Mouse (Mus musculus) skeletal muscle tissue, adult 2 months (tissue): ENCODE results near the gene D430041D05Rik.
"Not testable (repeated sequence)": the region's sequence is repeated elsewhere in the genome, so short reads cannot be mapped to it uniquely, and the experiment has no call there.

Source experiments
- DNase-seq: peaks from one replicate; pipeline ENCODE4 v3.0.0-alpha.2; 2012; ENCODE audit warnings: low read depth, low spot score

D430041D05Rik gene

GRCm38 (mm10) chr2:104121681-104122504 lies 288.9 kb downstream of the D430041D05Rik start:
- DNase-seq, result no peak

GRCm38 (mm10) chr2:104120312-104120711 lies 290.5 kb downstream of the D430041D05Rik start:
- DNase-seq, result no peak

GRCm38 (mm10) chr2:104119097-104119496 lies 291.7 kb downstream of the D430041D05Rik start:
- no peak for DNase-seq

- not testable (repeated sequence) for DNase-seq
These were observed 293.6 kb downstream of the D430041D05Rik start for GRCm38 (mm10) chr2:104117173-104117572.

- DNase-seq, result no peak
These were observed 295.9 kb downstream of the D430041D05Rik start for GRCm38 (mm10) chr2:104114898-104115297.

- DNase-seq, result not testable (repeated sequence)
These were observed 297.2 kb downstream of the D430041D05Rik start for GRCm38 (mm10) chr2:104113563-104113962.

GRCm38 (mm10) chr2:104111170-104111797 lies 299.5 kb downstream of the D430041D05Rik start:
- DNase-seq, result not testable (repeated sequence)

- no peak for DNase-seq
These were observed 300.8 kb downstream of the D430041D05Rik start for GRCm38 (mm10) chr2:104110031-104110430.

GRCm38 (mm10) chr2:104109528-104109927 lies 301.3 kb downstream of the D430041D05Rik start:
- DNase-seq, result no peak

GRCm38 (mm10) chr2:104109021-104109420 lies 301.8 kb downstream of the D430041D05Rik start:
- DNase-seq, result not testable (repeated sequence)

GRCm38 (mm10) chr2:104104800-104105199 lies 306.0 kb downstream of the D430041D05Rik start:
- no peak for DNase-seq

GRCm38 (mm10) chr2:104099946-104100345 lies 310.9 kb downstream of the D430041D05Rik start:
- no peak for DNase-seq

- DNase-seq, result no peak
These were observed 311.6 kb downstream of the D430041D05Rik start for GRCm38 (mm10) chr2:104099231-104099585.

- DNase-seq, result no peak
These were observed 312.1 kb downstream of the D430041D05Rik start for GRCm38 (mm10) chr2:104098529-104099230.

- not testable (repeated sequence) for DNase-seq
These were observed 313.4 kb downstream of the D430041D05Rik start for GRCm38 (mm10) chr2:104097396-104097795.

- not testable (repeated sequence) for DNase-seq
These were observed 314.0 kb downstream of the D430041D05Rik start for GRCm38 (mm10) chr2:104096796-104097195.

- DNase-seq, result no peak
These were observed 314.6 kb downstream of the D430041D05Rik start for GRCm38 (mm10) chr2:104096256-104096655.

- DNase-seq, result peak; percentile 48
These were observed 315.0 kb downstream of the D430041D05Rik start, which contains the start of gene Cd59a for GRCm38 (mm10) chr2:104095741-104096213. Cd59a (plus strand) TSS chr2:104095801.

GRCm38 (mm10) chr2:104093305-104093704 lies 317.5 kb downstream of the D430041D05Rik start:
- no peak for DNase-seq
